Mouse (Mus musculus): Measurements from ENCODE around the gene Tns3.

The Tns3 gene

GRCm38 (mm10) chr11:8513359-8514253, 150.7 kb downstream of the Tns3 start:
- DNase-seq = no peak

DNA sequence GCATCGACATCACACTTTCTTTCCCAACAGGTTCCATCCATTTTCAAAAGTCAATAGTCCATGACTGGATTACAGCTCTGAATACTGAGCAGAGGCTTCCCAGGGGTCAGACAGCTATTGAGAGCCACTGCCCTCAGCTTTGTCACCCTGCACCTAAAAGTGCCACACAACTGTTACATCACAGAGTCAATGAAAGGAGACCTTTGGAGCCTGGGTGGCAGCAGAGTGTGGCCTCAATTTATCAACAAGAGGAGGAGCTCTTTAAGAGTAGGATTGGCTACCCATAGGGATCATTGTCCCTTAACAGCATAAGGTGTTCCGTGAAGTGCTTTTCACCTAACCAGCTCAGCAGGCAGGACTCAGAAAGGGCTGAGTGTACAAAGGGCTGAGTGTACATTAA, 154.0 kb downstream of the Tns3 start:
- no peak for DNase-seq

- DNase-seq = no peak
These were observed 154.7 kb downstream of the Tns3 start for GRCm38 (mm10) chr11:8509614-8510013.

DNA sequence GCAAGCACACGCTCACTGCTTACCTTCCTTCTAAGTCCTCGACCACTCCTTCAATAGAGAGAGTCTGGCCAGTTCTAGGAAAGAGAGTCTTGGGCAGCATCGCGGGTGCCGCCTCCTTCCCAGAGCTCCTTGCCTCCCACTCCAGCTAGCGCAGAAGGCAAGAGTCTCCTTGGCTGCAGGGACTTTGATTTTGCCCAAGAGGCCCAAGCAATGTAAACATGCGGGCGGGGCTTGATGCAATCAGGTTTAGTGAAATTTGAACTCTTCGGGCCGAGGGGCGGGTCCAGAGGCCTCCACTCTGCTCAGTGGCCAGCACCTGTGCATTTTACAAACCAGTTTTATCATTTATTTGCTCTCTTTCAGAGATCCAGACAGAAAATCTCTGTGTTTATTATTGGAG, 160.6 kb downstream of the Tns3 start:
- DNase-seq = no peak

DNA sequence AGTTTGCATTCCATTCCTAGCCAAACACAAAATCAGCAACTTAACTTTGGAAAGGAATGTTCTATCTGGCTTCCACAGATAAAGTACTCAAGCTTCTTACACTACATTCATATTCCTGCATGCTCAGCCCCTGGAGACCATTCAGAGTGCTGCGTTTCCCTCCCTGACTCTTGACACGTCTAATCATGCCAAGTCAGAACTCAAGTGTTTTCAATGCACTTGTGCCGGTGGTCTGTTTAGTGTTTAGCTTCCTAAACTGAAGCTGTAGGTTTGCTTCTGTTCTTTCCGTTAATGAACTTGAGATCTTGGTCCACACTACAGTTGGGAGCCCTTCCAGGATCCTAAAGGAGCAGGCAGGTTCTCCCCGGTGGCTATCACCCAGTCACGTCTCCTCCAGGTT, 163.5 kb downstream of the Tns3 start:
- DNase-seq = no peak

- no peak for DNase-seq
These were observed 167.2 kb downstream of the Tns3 start for GRCm38 (mm10) chr11:8497136-8497535.

- no peak for DNase-seq
These were observed 167.6 kb downstream of the Tns3 start for GRCm38 (mm10) chr11:8496686-8497085.

GRCm38 (mm10) chr11:8495801-8496200, 168.5 kb downstream of the Tns3 start:
- DNase-seq = no peak

- no peak for DNase-seq
These were observed 169.3 kb downstream of the Tns3 start for GRCm38 (mm10) chr11:8495036-8495435.

DNA sequence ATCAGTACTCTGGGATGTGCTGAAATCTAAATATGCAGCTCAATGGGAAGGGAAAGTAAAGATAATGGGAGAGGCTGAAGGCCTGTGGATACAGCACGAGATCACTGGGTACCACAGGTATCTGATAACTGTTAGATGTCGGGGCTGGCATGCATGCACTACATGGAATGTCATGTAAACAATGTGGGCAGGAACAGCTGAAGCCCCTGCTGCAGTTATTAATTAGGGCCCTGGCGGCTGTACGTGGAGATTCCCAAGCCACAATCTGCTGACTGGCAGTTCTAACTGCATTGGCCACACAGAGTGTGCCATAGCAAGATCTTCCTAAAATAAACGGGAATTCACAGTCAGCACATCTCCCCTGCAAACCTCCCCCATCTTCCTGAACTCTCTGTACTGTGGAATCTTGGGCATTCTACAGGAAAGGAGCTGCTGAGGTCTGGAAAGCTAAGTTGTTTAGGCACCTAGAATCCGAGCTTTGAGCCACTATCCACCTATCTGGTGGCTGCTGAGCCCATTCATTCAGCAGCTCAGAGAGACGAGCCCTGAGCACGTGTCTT, 170.3 kb downstream of the Tns3 start:
- no peak for DNase-seq

GRCm38 (mm10) chr11:8492332-8492731, 172.0 kb downstream of the Tns3 start:
- no peak for DNase-seq

- no peak for DNase-seq
These were observed 176.1 kb downstream of the Tns3 start for GRCm38 (mm10) chr11:8488248-8488647.

- DNase-seq = no peak
These were observed 177.8 kb downstream of the Tns3 start for GRCm38 (mm10) chr11:8486552-8486951.

DNA sequence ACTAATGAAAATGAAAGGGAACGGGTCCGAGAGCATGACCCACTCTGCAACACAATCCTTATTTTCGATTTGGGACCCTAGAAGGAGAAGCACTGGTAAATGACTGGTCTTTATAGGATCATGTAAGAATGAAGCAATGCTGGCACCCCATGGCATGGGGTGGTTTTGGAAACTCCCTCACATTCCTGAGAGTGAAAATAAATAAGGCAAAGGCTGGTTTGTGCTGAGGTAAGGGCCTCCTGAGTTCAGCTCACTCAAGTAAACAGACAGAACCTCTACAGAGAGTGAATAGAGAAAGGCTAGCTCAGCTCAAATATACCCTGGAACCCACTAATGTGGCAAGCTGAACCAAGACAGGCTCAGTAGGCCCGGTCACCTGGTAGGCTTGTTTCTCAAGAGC, 179.8 kb downstream of the Tns3 start:
- no peak for DNase-seq

DNA sequence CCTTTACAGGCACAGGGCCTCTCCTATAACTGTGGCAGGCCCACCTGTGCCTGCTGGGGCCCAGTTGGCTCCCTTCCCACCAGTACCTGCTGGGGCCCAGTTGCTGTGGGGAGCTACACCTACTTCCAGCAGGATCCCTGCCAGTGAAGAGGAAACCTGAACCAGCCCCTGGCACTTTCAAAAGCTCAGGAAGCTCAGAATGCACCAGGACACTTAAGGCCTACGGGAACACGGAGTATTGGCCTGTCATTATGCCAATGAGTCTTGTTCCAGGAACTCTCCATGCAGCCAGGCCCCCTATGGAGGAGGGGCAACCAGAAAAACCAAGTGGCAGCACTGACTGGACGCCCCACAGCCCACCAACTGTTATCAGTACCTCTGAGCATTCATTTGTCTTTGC, 181.6 kb downstream of the Tns3 start:
- DNase-seq = no peak

GRCm38 (mm10) chr11:8481962-8482361, 182.4 kb downstream of the Tns3 start:
- DNase-seq = no peak

DNA sequence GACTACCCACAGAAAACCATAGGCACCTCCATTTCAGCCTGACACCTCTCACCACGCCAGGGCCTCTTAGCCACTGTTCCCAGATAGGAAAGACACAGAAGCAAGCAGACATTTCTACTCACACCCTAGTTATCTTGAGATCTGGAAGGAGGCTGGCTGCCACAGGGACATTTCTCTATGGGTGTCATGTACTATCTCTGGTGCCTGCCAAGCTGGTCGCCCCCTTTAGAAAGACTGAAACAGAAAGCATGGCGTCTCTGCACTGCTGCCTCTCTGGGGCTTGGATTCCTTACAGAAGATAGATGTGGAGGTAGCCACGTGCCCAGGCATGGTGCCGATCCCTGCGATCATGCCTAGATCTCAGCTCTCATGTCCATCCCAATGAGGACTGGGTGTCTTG, 182.8 kb downstream of the Tns3 start:
- no peak for DNase-seq

DNA sequence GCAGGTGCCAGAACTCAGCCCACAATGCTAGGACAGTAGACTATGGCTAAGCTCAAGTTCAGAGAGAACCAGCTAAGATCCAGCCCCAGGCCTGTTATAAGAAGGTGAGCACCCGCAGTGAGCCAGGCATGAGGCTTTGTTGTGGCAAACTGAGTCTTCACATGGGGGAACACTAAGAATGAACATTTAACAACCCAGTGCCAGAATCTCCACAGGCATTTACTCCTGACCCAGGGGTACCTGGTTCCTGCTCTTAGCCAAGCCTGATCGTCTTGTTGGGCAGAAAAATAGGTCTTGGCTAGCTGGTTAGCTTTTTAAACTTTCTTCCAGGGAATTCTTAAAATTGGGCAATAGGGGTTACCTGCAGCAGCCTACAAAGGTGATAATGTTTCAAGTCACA, 184.5 kb downstream of the Tns3 start:
- DNase-seq = no peak

DNA sequence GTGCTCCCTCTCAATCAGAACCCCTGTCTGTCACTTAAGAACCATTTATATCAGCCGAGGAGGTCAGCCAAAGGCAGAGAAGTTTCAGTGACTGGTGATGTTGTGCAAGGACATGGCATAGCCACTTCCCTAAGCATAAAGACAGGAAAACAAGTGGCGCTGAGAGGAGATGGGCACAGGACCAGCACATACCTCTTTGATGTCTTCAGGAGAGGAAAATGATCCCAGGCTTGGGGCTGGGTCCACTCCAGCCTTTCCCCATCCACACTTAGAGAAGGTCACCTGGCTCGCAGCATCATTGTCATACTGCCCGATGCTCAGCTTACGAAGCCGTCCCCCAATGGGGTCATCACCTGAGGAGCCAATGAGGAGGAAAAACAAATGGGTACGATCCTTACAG, 185.0 kb downstream of the Tns3 start:
- no peak for DNase-seq

DNA sequence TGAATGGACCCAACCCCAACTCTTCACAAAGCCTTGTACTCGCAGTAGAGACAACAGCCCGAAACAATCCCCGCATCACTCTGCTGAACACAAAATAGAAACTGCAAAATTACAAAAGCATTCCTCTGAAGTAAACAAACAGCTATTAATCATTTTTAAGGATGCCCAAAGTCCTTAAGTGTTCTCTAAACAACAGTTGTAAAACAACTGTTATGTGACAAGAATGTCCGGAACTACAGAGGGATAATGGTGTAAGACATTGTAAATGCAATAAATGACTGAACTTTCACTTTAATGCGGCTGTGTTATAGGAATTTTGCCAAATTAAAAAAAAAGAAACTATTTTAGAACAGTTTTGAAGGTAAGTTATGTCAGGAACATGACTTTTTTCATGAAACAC, 190.7 kb downstream of the Tns3 start:
- DNase-seq = no peak

- no peak for DNase-seq
These were observed 191.9 kb downstream of the Tns3 start for GRCm38 (mm10) chr11:8472439-8472838.

DNA sequence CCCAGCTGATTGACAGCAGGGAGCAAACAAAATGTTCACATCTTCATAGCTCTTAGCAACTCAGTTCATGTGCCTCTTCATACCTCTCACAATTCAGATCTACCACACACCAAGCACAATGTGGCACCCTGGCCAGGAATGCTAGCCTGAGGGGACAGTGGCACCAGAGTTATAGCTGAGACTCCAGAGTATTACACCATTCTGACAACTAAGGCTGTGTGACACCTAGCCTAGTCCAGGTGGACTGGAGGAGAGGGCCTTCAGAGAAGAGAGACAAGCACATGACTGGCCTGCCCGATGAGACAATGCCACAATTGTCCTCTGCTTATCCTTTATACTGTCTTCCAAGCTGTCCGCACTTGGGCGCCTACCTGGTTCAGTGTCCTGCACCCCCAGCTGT, 192.8 kb downstream of the Tns3 start:
- no peak for DNase-seq

DNA sequence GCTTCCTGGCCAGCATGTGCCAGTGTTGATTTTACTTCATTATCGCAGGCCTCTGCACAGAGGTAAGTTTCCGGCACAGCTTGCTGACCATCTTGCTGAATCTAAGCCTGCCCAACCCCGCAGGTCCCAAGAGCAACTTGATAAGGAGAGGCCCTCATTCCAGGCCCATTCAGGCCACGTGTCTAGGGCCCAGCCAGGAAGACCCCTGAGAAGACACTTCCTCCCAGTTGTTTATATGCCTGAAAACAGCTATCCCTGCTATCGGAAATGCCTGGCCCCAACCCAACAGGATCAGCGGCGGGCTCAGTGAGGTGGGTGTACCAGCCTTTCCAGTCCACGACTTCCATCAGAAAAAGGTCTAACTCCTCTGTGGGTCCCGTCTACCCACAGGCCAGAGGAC, 194.8 kb downstream of the Tns3 start:
- DNase-seq = no peak
